Mouse (Mus musculus): ENCODE data around the gene Tmem100.

Tmem100 gene

GRCm38 (mm10) chr11:90029841-90030398 lies at the start of gene Tmem100:
Tmem100 (plus strand) TSS chr11:90030348.
- DNase-seq (ENCODE audit: low spot score), result no peak

- no peak for DNase-seq (ENCODE audit: low spot score)
Measured at GRCm38 (mm10) chr11:89982918-89983317, 47.2 kb upstream of the Tmem100 start.

GRCm38 (mm10) chr11:89984436-89984835 lies 45.7 kb upstream of the Tmem100 start:
- DNase-seq (ENCODE audit: low spot score), result no peak

- DNase-seq (ENCODE audit: low spot score), result no peak
Measured at GRCm38 (mm10) chr11:89985200-89986187, 44.7 kb upstream of the Tmem100 start.

GRCm38 (mm10) chr11:89986516-89986915 lies 43.6 kb upstream of the Tmem100 start:
- DNase-seq (ENCODE audit: low spot score), result no peak

- peak; percentile 88 for DNase-seq (ENCODE audit: low spot score)
Measured at GRCm38 (mm10) chr11:89988936-89989589, 41.1 kb upstream of the Tmem100 start.

GRCm38 (mm10) chr11:89991661-89992060 lies 38.5 kb upstream of the Tmem100 start:
- no peak for DNase-seq (ENCODE audit: low spot score)

GRCm38 (mm10) chr11:89994706-89995105 lies 35.4 kb upstream of the Tmem100 start:
- DNase-seq (ENCODE audit: low spot score), result no peak

- no peak for DNase-seq (ENCODE audit: low spot score)
Measured at GRCm38 (mm10) chr11:89995596-89995995, 34.6 kb upstream of the Tmem100 start.

GRCm38 (mm10) chr11:89996406-89996805 lies 33.7 kb upstream of the Tmem100 start:
- no peak for DNase-seq (ENCODE audit: low spot score)

- DNase-seq (ENCODE audit: low spot score), result no peak
Measured at GRCm38 (mm10) chr11:89996856-89997255, 33.3 kb upstream of the Tmem100 start.

GRCm38 (mm10) chr11:89998996-89999770 lies 31.0 kb upstream of the Tmem100 start:
- DNase-seq (ENCODE audit: low spot score), result no peak

- no peak for DNase-seq (ENCODE audit: low spot score)
Measured at GRCm38 (mm10) chr11:90000666-90001065, 29.5 kb upstream of the Tmem100 start.

GRCm38 (mm10) chr11:90001396-90002230 lies 28.5 kb upstream of the Tmem100 start:
- DNase-seq (ENCODE audit: low spot score), result no peak

- peak; percentile 87 for DNase-seq (ENCODE audit: low spot score)
Measured at GRCm38 (mm10) chr11:90002231-90002986, 27.7 kb upstream of the Tmem100 start, which contains the start of gene Pctp. Pctp (minus strand) TSS chr11:90002894.

- no peak for DNase-seq (ENCODE audit: low spot score)
Measured at GRCm38 (mm10) chr11:90002987-90003348, 27.2 kb upstream of the Tmem100 start.

- no peak for DNase-seq (ENCODE audit: low spot score)
Measured at GRCm38 (mm10) chr11:90003386-90003785, 26.8 kb upstream of the Tmem100 start.

GRCm38 (mm10) chr11:90006111-90006510 lies 24.0 kb upstream of the Tmem100 start:
- no peak for DNase-seq (ENCODE audit: low spot score)

GRCm38 (mm10) chr11:90007791-90008531 lies 22.2 kb upstream of the Tmem100 start:
- no peak for DNase-seq (ENCODE audit: low spot score)

GRCm38 (mm10) chr11:90013657-90014056 lies 16.5 kb upstream of the Tmem100 start:
- DNase-seq (ENCODE audit: low spot score), result no peak
